Mouse (Mus musculus): ENCODE data around the gene Bgn. TPM values are rescaled to one million over a fixed set of nuclear protein-coding genes. Genes with fewer than 3 reads are reported as not detected.
"Not testable (repeated sequence)": the region's sequence is repeated elsewhere in the genome, so short reads cannot be mapped to it uniquely, and the experiment has no call there.

The Bgn gene
- total RNA-seq, 2 experiments from 2014 or later: 15.5 to 17.6 TPM

GRCm38 (mm10) chrX:73493567-73493966 is 10.2 kb downstream of the Bgn start:
- peak; percentile 54 for TF ChIP-seq CTCF (IDR thresholded peaks at IDR 0.05)
- H3K27ac ChIP-seq, H3K4me3 ChIP-seq: not testable (repeated sequence)
- intact Hi-C loops (cut with DNase I): loop anchor here (2.0 to 5.0 kb wide), 3 partner anchors 41 to 441 kb away; no protein-coding TSS in a partner anchor
- peak; percentile 31 to 45 for DNase-seq (ENCODE audit: extremely low spot score in 1 of 2, low spot score in 2 of 2)

DNA sequence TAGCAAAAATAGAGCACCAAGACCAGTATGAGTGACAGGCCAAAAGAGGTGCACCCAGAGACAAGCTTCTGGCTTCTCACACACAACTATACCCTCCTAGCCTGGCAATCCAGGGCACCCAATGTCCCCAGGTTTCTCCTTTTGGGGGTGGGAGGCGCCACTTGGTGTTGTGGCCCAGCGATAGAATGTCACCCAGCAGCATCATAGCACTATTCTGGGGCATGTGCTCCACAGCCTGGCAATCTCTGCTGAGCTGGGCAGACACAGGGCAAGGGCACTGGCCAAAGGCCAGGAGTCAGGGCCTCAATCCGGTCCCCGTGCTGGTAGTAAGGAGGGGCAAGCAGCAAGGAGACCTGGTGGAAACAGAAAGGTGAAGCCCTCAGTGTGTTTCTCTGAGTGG is 13.3 kb downstream of the Bgn start:
- no peak for TF ChIP-seq CTCF (IDR thresholded peaks at IDR 0.05)
- Histone ChIP-seq H3K27ac (no peak overlapping the region), H3K4me3 (no peak overlapping the region)
- DNase-seq (ENCODE audit: extremely low spot score in 1 of 2, low spot score in 2 of 2): no peak
- intact Hi-C loops (cut with DNase I): no loop called here

DNA sequence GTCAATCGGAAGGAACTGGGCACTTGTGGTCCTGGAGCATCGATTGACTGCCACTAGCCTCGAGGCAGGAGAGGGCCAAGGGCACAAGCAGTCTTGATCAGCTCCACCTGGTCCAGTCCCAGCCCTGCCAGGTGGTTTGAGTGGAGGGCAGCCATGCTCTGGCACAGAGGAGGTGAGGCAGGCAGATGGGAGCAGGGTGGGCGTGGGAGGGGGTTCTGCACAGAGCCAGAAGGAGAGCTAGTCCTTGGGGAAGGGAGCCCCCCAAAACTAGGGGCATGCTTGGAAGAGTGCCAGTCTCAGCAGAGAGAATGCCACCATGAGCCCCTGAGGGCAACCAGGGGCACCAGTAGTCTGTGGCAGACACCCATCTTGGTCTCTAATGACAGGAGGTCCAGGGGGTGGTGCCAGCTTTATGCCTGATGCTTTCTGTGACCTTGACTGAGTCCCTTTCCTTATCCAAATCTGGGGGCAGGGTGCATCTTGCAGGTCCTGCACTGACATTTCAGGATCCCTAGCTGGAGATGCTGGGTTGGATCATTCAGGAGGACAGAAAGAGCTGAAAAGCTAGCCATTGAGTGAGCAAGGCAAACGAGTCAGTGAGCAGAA is 21.8 kb downstream of the Bgn start:
- DNase-seq (ENCODE audit: extremely low spot score in 1 of 2, low spot score in 2 of 2): no peak
- TF ChIP-seq CTCF (IDR thresholded peaks at IDR 0.05): no peak
- Histone ChIP-seq H3K27ac (no peak overlapping the region), H3K4me3 (no peak overlapping the region)
- intact Hi-C loops (cut with DNase I): no loop called here

DNA sequence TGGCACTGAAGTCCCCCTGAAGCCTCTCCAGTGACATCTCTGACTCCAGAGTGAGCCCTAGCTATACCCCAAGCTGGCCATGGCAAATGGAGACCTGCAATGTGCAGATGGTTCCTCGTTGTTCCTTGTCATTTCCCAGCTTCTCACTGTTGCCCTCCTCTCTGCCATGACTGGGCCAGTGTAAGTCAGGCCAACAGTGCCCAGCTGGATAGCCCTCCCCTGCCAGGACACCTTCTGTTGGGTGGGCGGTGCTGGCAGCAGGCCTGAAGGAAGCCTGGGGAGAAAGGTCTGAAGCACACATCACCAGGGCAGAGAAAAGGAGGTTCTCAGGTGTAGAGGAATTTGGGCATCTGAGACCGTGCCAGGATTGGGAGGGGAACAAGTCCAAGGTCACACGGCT is 23.2 kb downstream of the Bgn start:
- DNase-seq (ENCODE audit: extremely low spot score in 1 of 2, low spot score in 2 of 2): no peak
- intact Hi-C loops (cut with DNase I): no loop called here
- no peak overlapping the region for H3K4me3 ChIP-seq
- TF ChIP-seq CTCF (IDR thresholded peaks at IDR 0.05): no peak
- H3K27ac ChIP-seq: no peak overlapping the region

DNA sequence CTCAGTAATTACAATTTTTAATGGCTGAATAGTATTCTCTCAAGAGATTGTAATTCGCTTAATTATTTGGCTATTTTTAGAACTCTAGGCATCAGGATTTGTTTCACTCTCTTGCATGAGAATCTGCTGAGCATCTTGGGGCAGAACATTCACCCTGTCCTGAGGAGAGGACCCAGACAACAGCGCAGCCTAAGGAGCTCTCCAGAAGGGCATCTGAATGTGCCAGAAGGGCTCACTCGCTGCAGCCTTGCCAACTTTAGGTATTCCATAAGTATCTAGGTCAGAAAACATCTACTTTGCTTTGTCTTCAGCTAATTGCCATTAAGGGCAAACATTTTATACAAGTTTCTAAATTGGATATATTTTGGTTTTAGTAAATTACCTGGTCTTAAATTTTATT is 25.8 kb downstream of the Bgn start:
- intact Hi-C loops (cut with DNase I): no loop called here
- no peak for DNase-seq (ENCODE audit: extremely low spot score in 1 of 2, low spot score in 2 of 2)
- no peak for TF ChIP-seq CTCF (IDR thresholded peaks at IDR 0.05)
- Histone ChIP-seq H3K4me3 (no peak overlapping the region), H3K27ac (no peak overlapping the region)

GRCm38 (mm10) chrX:73512904-73513303 is 29.5 kb downstream of the Bgn start:
- H3K27ac ChIP-seq: peak overlapping the region; percentile 12; the same call in 1 of the 2 replicates
- no peak overlapping the region for H3K4me3 ChIP-seq
- TF ChIP-seq CTCF (IDR thresholded peaks at IDR 0.05): no peak
- intact Hi-C loops (cut with DNase I): no loop called here
- DNase-seq (ENCODE audit: extremely low spot score in 1 of 2, low spot score in 2 of 2): peak; percentile 34 to 35

- DNase-seq (ENCODE audit: extremely low spot score in 1 of 2, low spot score in 2 of 2): no peak
- no peak for TF ChIP-seq CTCF (IDR thresholded peaks at IDR 0.05)
- intact Hi-C loops (cut with DNase I): no loop called here
Measured at GRCm38 (mm10) chrX:73516556-73516955, 33.2 kb downstream of the Bgn start.

GRCm38 (mm10) chrX:73517060-73517600 is 33.7 kb downstream of the Bgn start:
- Histone ChIP-seq H3K27ac (no peak overlapping the region), H3K4me3 (no peak overlapping the region)
- intact Hi-C loops (cut with DNase I): no loop called here
- DNase-seq (ENCODE audit: extremely low spot score in 1 of 2, low spot score in 2 of 2): no peak
- no peak for TF ChIP-seq CTCF (IDR thresholded peaks at IDR 0.05)

More at GRCm38 (mm10) chrX:73516556-73516955, 33.2 kb downstream of the Bgn start:
- no peak overlapping the region for H3K27ac ChIP-seq
- no peak overlapping the region for H3K4me3 ChIP-seq

- DNase-seq (ENCODE audit: extremely low spot score in 1 of 2, low spot score in 2 of 2): no peak
- no peak overlapping the region for H3K27ac ChIP-seq
- intact Hi-C loops (cut with DNase I): no loop called here
- TF ChIP-seq CTCF (IDR thresholded peaks at IDR 0.05): no peak
- no peak overlapping the region for H3K4me3 ChIP-seq
Measured at GRCm38 (mm10) chrX:73520692-73521091, 37.3 kb downstream of the Bgn start.

- no peak for DNase-seq (ENCODE audit: extremely low spot score in 1 of 2, low spot score in 2 of 2)
- H3K27ac ChIP-seq: no peak overlapping the region
- no peak overlapping the region for H3K4me3 ChIP-seq
- TF ChIP-seq CTCF (IDR thresholded peaks at IDR 0.05): no peak
- intact Hi-C loops (cut with DNase I): no loop called here
Measured at GRCm38 (mm10) chrX:73524318-73525222, 41.2 kb downstream of the Bgn start.

GRCm38 (mm10) chrX:73525223-73526140 is 42.1 kb downstream of the Bgn start:
- no peak for DNase-seq (ENCODE audit: extremely low spot score in 1 of 2, low spot score in 2 of 2)
- Histone ChIP-seq H3K4me3 (no peak overlapping the region), H3K27ac (no peak overlapping the region)
- intact Hi-C loops (cut with DNase I): no loop called here
- no peak for TF ChIP-seq CTCF (IDR thresholded peaks at IDR 0.05)
